Mouse (Mus musculus) myocyte (in vitro differentiated cells): Measurements from ENCODE around the gene Mafg.

Experiments
- E2F4 ChIP-seq: IDR thresholded peaks from one replicate; pipeline ENCODE4 v1.6.1; 2011; ENCODE audit warnings: mild to moderate bottlenecking, control low read depth, moderate library complexity; ENCODE audit not compliant: insufficient read depth
- MAX ChIP-seq: IDR thresholded peaks from one replicate; pipeline ENCODE4 v1.6.1; 2011; ENCODE audit warnings: low read depth, mild to moderate bottlenecking, control low read depth
- MYOD1 ChIP-seq, 3 experiments: IDR thresholded peaks; one replicate each; pipeline ENCODE4 v1.6.1; 2011; ENCODE audit warnings: control low read depth in 2 of 3, low read depth in 2 of 3, mild to moderate bottlenecking in 2 of 3, moderate library complexity in 1 of 3; ENCODE audit not compliant: insufficient read length in 2 of 3, control insufficient read depth in 1 of 3
- MYOG ChIP-seq, 3 experiments: IDR thresholded peaks; one replicate each; pipeline ENCODE4 v1.6.1; 2011; ENCODE audit warnings: control low read depth in 2 of 3, low read depth in 2 of 3, mild to moderate bottlenecking in 2 of 3; ENCODE audit not compliant: insufficient read length in 2 of 3, control insufficient read depth in 1 of 3, insufficient read depth in 1 of 3
- POLR2A ChIP-seq: IDR thresholded peaks from one replicate; pipeline ENCODE4 v1.6.1; 2011; ENCODE audit warnings: low read depth, mild to moderate bottlenecking, control low read depth, moderate library complexity; ENCODE audit not compliant: insufficient read length
- POLR2AphosphoS2 ChIP-seq: IDR thresholded peaks from one replicate; pipeline ENCODE4 v1.6.1; 2011; ENCODE audit warnings: low read depth, control low read depth; ENCODE audit not compliant: insufficient read length
- REST ChIP-seq: IDR thresholded peaks from one replicate; pipeline ENCODE4 v1.6.1; 2011; ENCODE audit warnings: mild to moderate bottlenecking, control low read depth, moderate library complexity; ENCODE audit not compliant: insufficient read depth, insufficient read length
- SRF ChIP-seq: IDR thresholded peaks from one replicate; pipeline ENCODE4 v1.6.1; 2011; ENCODE audit warnings: low read depth; ENCODE audit not compliant: control insufficient read depth, insufficient read length

- TF ChIP-seq REST (no peak), POLR2A (peak; percentile 38), MYOD1 (IDR thresholded peaks at IDR 0.05; ENCODE audit: control insufficient read depth in 1 of 3, insufficient read length in 2 of 3, low read depth in 2 of 3) (peak in 1 of 3 experiments; percentile 1), E2F4 (no peak), MAX (no peak), POLR2AphosphoS2 (peak; percentile 69), SRF (no peak), MYOG (IDR thresholded peaks at IDR 0.05; ENCODE audit: control insufficient read depth in 1 of 3, insufficient read depth in 1 of 3, insufficient read length in 2 of 3, low read depth in 2 of 3) (no peak)
Observed at GRCm38 (mm10) chr11:120632559-120633519, 561 bp downstream of the Mafg start.
